Mouse (Mus musculus): ENCODE data around the gene Leng8. TPM values are rescaled to one million over a fixed set of nuclear protein-coding genes. Genes with fewer than 3 reads are reported as not detected.

Leng8 gene
- total RNA-seq, 2 experiments from 2014 or later: 21.7 to 142 TPM

GRCm38 (mm10) chr7:4125306-4125705, 11.5 kb upstream of the Leng8 start:
- no peak for ATAC-seq (replicated peaks; ENCODE audit: low FRiP score, low TSS enrichment, poor library complexity, severe bottlenecking)

- ATAC-seq (replicated peaks; ENCODE audit: low FRiP score, low TSS enrichment, poor library complexity, severe bottlenecking): no peak
These were observed 9.7 kb upstream of the Leng8 start for GRCm38 (mm10) chr7:4126992-4127785.

GRCm38 (mm10) chr7:4127894-4128293, 8.9 kb upstream of the Leng8 start:
- no peak for ATAC-seq (replicated peaks; ENCODE audit: low FRiP score, low TSS enrichment, poor library complexity, severe bottlenecking)

- no peak for ATAC-seq (replicated peaks; ENCODE audit: low FRiP score, low TSS enrichment, poor library complexity, severe bottlenecking)
These were observed 8.0 kb upstream of the Leng8 start for GRCm38 (mm10) chr7:4128860-4129259.

GRCm38 (mm10) chr7:4130686-4131452, 6.0 kb upstream of the Leng8 start:
- ATAC-seq (replicated peaks; ENCODE audit: low FRiP score, low TSS enrichment, poor library complexity, severe bottlenecking): peak; percentile 65

GRCm38 (mm10) chr7:4131964-4132363, 4.9 kb upstream of the Leng8 start:
- no peak for ATAC-seq (replicated peaks; ENCODE audit: low FRiP score, low TSS enrichment, poor library complexity, severe bottlenecking)

- ATAC-seq (replicated peaks; ENCODE audit: low FRiP score, low TSS enrichment, poor library complexity, severe bottlenecking): no peak
These were observed 4.3 kb upstream of the Leng8 start for GRCm38 (mm10) chr7:4132581-4132980.

GRCm38 (mm10) chr7:4132998-4133397, 3.8 kb upstream of the Leng8 start:
- ATAC-seq (replicated peaks; ENCODE audit: low FRiP score, low TSS enrichment, poor library complexity, severe bottlenecking): no peak

GRCm38 (mm10) chr7:4134911-4135310, 1.9 kb upstream of the Leng8 start:
- no peak for ATAC-seq (replicated peaks; ENCODE audit: low FRiP score, low TSS enrichment, poor library complexity, severe bottlenecking)

- ATAC-seq (replicated peaks; ENCODE audit: low FRiP score, low TSS enrichment, poor library complexity, severe bottlenecking): peak; percentile 11; the same call in 1 of the 2 replicates
These were observed 452 bp upstream of the Leng8 start for GRCm38 (mm10) chr7:4136404-4136770.

- ATAC-seq (replicated peaks; ENCODE audit: low FRiP score, low TSS enrichment, poor library complexity, severe bottlenecking): no peak
These were observed 907 bp downstream of the Leng8 start for GRCm38 (mm10) chr7:4137746-4138145.

GRCm38 (mm10) chr7:4138181-4138580, 1.3 kb downstream of the Leng8 start:
- no peak for ATAC-seq (replicated peaks; ENCODE audit: low FRiP score, low TSS enrichment, poor library complexity, severe bottlenecking)

- ATAC-seq (replicated peaks; ENCODE audit: low FRiP score, low TSS enrichment, poor library complexity, severe bottlenecking): no peak
These were observed 1.8 kb downstream of the Leng8 start for GRCm38 (mm10) chr7:4138671-4139070.

GRCm38 (mm10) chr7:4139391-4139790, 2.6 kb downstream of the Leng8 start:
- ATAC-seq (replicated peaks; ENCODE audit: low FRiP score, low TSS enrichment, poor library complexity, severe bottlenecking): no peak

GRCm38 (mm10) chr7:4141648-4142325, 4.9 kb downstream of the Leng8 start:
- ATAC-seq (replicated peaks; ENCODE audit: low FRiP score, low TSS enrichment, poor library complexity, severe bottlenecking): no peak

GRCm38 (mm10) chr7:4142796-4143445, 6.1 kb downstream of the Leng8 start:
- no peak for ATAC-seq (replicated peaks; ENCODE audit: low FRiP score, low TSS enrichment, poor library complexity, severe bottlenecking)

- no peak for ATAC-seq (replicated peaks; ENCODE audit: low FRiP score, low TSS enrichment, poor library complexity, severe bottlenecking)
These were observed 6.7 kb downstream of the Leng8 start for GRCm38 (mm10) chr7:4143506-4143905.

GRCm38 (mm10) chr7:4144046-4144445, 7.2 kb downstream of the Leng8 start:
- no peak for ATAC-seq (replicated peaks; ENCODE audit: low FRiP score, low TSS enrichment, poor library complexity, severe bottlenecking)

- no peak for ATAC-seq (replicated peaks; ENCODE audit: low FRiP score, low TSS enrichment, poor library complexity, severe bottlenecking)
These were observed 8.1 kb downstream of the Leng8 start for GRCm38 (mm10) chr7:4144766-4145551.
